Mouse (Mus musculus) v-Abl transformed pro-B cells (cell line): Measurements from ENCODE around the gene Ube2j1.
"Not testable (repeated sequence)": the region's sequence is repeated elsewhere in the genome, so short reads cannot be mapped to it uniquely, and the experiment has no call there.

Experiments
- in situ Hi-C, 2 experiments: fragments of 400-800 bp; cut with MboI; formaldehyde crosslinking; loops; one replicate each; pipeline ENCODE4 v1.15.1; 2025; ENCODE audit not compliant: unreplicated experiment in 2 of 2

The Ube2j1 gene

DNA sequence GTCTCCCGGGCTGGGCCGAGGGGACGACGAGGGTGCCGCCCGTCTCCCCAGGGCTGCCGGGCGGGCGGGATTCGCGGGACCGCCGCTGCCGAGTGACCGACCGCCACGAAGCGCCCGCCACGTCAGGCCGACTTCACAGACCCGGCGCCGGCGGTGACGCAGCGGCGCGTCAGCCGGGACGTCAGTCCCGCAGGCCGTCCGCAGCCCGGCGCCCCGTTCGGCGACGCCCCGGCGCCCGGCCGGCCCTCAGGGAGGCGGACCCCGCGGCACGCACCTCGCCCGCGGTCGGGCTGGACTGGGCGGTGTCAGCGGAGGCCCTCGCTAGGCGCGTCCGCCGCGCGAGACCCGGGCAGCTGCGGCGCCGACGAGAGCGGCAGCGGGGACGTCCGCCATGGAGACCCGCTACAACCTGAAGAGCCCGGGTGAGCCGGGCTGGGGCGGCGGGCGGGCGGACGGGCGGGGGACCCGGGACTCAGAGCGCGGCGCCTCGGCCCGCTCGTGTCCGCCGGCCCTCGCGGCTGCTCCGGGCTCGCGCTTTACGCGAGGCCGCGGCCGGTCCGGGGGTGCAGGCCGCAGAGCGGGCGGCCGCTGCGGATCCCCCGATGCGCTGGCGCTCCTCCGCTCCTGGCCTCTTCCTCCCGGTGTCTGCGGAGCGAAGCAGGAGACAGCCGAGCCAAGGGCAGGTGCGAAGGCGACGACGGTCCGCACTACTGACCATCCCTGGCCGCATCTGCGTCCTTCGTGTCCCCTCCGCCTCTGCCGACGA is at the start of gene Ube2j1:
Ube2j1 (plus strand) TSS at position 222 of the 766 bp plus-strand sequence.
- in situ Hi-C loops: no loop called here

DNA sequence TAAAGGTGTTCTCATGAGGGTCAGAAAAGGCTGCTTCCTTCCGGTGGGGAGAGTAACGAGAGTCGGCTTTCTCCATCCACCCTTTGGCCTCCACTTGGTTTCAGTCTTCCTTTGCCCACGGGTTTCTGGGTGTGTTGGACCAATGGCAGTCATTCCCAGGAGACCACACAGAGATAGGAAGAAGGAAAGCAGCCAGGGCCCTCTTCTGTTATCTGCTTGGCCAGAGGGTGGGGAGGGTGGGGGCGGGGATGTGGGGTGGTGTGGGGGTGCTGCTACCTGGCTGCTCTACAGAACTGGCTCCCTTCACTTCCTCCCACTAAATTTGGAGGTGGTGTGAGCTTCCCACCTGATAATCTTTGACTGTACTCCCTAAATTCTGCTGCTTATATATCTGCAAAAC is 49.6 kb upstream of the Ube2j1 start:
- in situ Hi-C loops: no loop called here

DNA sequence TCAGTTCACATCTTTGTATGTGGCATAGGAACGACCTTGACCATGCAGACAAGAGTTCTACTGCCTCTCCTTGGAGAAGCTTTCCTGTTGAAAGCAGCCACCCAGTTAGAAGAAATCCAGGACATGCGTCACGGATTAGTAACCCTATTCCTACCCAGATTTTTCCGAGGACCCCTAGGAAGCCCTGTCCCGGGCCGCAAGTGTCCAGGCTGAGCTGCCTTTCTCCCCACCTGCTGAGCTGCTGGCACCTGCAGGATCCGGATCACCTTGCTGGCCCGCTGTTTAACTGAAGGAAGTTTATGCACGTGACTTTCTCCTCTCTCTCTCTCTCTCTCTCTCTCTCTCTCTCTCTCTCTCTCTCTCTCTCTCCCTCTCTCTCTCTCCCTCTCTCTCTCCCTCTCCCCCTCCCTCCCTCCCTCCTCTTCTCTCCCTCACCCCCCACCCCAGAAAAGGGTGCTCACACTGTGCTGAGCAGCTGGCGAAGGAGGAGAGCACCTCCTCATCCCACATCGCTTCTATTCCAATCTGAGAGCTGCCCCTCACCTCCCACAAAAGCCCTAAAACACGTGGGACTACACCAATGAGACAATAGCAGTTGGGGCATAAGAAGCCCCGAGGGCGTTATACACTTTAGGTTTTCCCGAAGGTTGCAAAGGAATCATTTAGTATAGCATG is 49.0 kb upstream of the Ube2j1 start:
- in situ Hi-C loops: no loop called here

DNA sequence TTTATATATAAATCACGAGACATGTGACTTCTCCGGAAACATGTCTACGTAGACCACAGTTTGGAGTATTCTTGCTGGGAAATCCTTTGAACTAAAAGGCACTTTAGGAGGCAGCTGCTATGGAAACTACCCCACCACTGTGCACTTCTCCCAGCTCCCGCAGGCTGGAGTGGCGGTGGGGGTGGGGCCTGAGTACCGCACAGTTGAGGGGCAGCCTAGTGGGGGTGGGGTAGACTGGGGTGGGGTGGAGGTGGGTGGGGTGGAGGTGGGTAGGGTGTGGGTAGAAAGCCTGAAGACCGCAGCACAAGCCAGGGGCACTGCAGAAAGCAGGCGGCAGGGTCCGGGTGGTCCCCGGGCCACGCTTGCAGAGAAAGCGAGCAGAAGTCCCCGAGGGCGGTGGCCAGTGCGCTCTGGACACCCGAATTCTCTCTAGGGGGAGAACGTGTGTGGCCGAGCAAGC is 48.5 kb upstream of the Ube2j1 start, which contains the start of gene Rragd:
Rragd (plus strand) TSS at position 322 of the 460 bp plus-strand sequence.
- in situ Hi-C loops: no loop called here

DNA sequence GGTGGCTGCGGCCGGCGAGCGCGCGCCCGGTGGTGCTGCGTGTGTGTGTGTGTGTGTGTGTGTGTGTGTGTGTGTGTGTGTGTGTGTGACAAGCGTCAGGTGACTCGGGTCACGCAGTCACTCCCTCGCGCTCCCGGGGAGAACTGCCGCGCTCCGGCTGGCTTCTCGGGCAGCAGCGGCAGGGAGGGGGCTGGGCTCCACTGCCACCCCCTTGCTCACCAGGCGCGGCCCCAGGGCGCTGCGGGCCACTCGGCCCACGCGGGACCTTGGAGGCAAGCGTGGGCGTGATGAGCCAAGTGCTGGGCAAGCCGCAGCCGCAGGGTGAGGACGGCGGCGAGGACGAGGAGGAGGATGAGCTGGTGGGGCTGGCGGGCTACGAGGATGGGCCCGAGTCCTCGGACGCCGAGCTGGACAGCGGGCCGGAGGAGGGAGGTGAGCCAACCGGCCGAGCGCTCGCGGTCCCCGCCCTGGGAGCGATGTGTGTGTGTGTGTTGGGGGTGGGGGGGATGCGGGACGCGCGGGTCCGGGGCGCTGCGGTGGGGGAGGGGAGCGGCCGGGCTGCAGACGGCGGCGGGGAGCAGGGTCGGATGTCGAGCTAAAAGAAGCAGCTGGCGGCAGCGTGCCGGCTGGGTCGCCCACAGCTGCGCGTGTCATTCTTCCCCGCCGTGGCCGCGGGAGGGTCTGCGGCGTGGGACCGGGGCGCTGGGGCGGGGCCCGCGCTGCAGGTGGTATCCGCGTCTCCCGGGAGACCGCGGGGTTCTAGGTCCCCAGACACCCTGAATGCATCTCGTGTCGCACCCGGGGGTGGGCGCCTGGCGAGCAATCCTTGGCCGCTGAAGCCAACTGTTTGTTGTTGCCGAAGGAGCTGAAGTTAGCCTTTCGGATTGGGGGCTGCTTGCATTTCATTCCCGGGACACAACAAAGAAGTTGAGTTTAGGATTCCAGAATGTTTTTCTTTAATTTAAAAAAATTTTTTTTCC is 47.8 kb upstream of the Ube2j1 start:
- in situ Hi-C loops: no loop called here

DNA sequence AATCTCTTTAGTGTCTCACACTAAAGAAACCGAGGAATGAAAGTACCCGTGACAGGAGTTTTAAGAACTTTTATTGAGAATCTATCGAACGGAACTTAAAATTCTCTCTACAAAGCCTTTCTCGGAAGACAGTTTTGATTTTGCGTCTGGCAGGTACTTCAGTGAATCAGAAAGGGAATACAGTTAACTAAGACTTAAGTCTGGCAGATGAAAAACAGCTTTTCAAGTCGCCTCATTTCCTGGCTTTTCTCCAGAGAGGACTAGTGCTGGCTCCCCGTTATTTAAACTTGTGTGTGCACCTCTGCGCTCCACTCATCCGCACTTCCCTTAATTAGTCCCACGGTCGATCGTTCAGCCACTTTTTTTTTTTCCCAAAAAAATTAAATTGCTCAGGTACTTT is 47.0 kb upstream of the Ube2j1 start:
- in situ Hi-C loops: no loop called here

DNA sequence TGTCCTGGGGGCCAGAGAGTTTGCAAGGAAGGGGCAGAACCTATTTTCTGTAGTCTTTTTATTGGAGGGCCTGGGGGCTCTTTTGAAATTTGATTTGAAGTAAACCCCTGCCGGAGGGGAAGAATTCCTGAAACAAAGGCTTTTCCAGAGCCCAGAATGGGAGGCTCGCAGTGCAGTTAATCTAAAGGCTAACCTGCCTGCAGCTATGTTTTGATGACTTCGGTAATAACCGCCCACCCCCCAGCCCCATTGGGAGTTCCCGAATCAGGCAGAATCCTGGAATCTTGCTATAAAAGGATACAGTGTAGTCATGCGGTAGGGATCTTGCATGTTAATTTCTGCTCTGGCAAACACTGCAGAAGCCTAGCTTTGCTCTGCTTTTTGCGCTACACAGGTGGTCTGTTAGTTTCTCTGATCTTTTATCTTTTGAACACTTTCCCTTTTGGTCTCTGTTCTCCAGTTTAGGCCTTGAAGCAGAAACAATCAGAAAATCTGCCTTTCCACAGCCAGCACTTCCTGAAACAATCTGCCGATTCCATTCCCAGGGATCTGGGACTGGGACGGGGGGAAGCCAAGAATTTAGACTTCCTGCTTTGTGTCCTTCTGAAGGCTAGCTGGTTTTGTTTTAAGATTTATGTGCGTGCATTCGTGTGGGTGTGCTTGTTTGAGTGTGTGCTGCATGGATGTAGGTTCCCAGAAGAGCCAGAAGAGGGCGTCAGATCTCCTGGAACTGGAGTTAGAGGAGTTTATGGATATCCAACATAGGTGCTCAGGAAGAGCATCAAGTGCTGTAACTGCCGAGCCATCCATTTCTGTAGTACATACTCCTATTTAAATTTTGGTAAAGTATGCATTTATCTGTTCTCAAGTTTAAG is 46.2 kb upstream of the Ube2j1 start:
- in situ Hi-C loops: loop anchor here in 1 of 2 experiments (5.0 kb wide), 1 partner anchor 37 kb away; no protein-coding TSS in a partner anchor

DNA sequence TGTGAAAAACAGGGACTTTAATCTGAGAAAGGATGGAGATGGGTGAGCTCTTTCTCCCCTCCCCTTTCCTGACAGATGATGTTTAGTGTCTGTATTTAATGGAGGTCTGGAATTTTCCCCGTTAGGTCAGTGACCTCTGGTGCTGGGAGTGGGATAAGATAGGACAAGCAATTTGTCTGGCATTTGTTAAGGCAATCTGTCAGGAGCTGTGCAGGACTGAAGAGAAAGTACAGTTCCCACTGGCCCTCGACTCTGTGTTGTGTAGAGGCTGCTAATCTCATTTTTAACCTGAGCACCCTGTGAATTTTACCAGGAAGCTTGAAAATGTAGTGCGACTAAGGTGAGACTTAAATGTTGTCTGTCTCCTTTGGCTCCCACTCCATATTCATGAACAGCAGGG is 45.5 kb upstream of the Ube2j1 start:
- in situ Hi-C loops: loop anchor here in 1 of 2 experiments (5.0 kb wide), 1 partner anchor 37 kb away; no protein-coding TSS in a partner anchor

DNA sequence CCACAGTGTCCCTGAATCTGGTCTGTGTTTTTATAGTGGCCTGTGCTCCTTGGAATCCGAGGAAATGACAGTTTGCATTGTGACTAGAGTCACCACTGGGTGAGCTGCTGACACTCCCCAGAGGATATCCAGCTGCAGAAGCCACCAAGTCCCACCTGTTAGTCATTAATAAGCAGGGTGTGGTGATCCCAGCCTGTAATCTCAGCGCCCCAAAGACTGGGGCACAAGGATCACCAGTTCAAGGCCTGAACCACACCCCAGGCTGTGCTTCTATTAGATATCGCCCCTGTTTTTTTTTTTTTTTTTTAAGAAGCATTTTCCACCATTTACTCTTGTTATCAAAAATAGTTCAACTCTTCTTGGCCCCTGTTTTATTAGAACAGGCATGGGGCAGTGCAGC is 44.2 kb upstream of the Ube2j1 start:
- in situ Hi-C loops: loop anchor here in 1 of 2 experiments (5.0 kb wide), 1 partner anchor 35 kb away; no protein-coding TSS in a partner anchor

DNA sequence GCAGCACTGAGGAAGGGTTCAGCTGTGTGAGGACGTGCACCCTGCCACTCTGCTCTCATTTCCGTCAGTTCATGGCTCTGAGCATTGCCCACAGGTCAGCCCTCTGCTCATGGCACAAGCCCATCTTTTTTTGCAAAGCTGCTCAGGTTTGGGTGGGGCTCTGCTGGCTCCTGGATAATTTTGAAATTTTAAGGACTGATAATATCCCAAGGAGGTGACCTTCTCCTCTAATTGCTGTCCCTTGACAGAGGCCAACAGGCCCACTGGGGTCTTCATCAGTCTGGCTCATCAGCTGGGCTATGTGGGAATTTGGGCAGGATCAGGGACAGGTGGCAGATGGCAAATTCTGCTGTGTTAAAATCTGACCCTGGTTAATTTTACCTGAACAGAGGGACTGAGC is 41.9 kb upstream of the Ube2j1 start:
- in situ Hi-C loops: loop anchor here in 1 of 2 experiments (5.0 kb wide), 1 partner anchor 33 kb away; no protein-coding TSS in a partner anchor

DNA sequence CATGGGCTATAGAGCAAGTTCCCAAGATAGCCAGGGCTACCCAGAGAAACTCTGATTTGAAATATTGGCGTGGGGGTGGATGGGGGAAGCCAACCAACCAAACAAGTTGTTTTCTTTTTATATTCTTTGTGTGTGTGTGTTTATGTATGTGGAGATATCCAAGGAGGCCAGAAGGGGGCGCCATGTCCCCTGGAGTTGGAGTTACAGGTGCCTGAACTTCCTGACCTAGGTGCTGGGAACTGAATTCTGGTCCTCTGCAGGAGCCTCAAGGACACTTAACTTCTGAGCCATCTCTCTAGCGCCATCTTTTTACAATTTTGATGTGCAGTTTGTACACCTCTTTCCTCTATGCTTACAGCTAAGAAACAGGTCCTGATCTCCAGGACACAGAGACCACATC is 37.0 kb upstream of the Ube2j1 start:
- in situ Hi-C loops: no loop called here

DNA sequence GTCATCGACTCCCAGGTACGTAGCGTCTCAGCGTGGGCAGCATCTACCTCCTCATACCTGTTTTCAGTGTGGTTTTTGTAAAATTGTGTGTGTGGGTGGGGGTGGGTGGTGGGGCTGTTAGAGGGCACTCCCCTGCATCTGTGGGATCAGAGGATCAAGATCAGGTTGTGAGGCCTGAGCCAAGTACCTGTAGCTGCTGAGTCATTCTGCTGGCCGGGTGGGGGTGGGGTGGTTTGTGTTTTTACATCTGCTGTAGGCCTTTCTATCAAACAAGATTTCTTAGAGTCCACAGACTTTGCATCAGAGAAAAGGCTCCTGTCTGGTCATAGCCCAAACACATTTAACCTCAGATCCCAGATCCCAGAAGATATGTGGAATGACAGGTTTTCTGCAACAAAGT is 35.1 kb upstream of the Ube2j1 start:
- in situ Hi-C loops: no loop called here

DNA sequence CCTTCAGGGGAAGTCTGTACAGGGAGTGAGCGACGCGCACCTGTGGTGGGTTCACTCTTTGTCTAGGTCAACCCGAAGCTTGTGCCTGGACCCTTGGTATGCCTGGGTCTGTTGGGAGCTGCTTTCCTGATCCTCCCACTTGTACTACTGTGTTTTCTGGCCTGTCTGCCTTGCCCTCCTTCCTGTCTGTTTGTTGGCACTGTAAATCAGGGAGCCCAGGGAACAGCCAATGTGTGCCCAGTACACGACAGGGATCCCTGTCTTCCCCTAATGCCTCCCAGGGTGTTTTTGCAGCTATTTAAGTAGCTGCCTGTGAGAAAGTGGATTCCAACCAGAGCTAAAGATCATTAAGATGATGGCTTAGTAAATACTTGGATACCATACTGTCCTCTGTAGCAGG is 33.6 kb upstream of the Ube2j1 start:
- in situ Hi-C loops: no loop called here

DNA sequence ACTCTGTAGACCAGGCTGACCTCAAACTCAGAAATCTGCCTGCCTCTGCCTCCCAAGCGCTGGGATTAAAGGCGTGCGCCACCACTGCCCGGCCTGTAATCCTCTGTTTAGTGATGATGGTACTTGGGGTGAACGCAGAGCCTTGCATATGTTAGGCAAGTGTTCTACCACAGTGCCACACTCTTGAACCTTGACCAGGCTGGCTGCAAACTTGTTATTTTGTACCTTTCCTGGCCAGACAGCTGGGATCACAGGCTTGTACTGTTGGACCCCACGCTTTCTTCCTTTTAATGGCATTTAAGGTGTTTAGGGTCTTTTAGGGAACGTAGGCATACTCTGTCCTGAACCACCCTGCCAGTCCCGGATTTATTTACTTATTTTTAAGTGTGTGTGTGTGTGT is 32.2 kb upstream of the Ube2j1 start:
- in situ Hi-C loops: no loop called here

DNA sequence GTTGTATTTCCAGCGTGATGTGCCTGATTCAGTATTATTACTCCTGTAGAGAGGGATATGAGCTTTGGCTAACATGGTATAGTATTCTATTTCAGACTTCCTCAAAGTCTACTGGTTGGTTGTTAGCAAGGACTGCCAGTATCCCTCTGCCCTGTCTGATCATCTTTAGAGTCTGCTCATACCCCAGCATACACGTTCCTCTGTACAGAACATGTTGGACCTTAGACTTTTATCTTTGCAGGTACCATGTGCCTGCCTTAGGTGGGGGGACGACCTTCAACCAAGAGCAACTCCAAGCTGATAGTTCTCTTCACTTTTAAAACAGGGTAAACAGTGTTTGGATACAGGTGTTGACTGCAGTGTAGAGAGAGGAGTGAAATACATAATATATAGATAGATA is 29.1 kb upstream of the Ube2j1 start:
- in situ Hi-C loops: no loop called here

DNA sequence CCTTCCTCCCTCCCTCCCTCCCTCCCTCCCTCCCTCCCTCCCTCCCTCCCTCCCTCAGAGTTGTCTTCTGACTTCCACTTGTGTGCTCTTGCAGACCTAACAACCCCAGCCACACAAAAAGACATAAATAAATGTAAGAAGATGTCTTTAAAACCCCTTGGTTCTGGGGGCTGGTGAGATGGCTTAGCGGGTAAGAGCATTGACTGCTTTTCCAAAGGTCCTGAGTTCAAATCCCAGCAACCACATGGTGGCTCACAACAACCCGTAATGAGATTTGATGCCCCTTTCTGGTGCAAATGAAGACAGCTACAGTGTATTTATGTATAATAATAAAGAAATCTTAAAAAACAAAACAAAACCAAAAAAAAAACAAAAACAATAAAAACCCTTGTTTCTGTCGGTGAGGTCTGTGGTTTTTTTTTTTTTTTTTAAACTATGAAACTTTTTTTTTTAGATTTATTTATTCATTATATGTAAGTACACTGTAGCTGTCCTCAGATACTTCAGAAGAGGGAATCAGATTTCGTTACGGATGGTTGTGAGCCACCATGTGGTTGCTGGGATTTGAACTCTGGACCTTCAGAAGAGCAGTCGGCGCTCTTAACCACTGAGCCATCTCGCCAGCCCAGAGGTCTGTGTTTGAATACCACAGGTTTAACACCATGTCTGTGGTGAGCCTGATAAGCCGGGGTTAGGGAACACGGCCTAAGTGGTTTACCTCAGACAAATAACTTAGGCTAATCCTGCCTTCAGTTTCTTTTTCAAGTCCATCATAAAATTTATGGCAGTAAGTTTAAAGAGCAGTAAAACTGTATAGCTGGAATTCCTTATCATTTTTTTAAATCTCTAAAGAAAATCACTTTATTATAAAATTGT is 25.4 kb upstream of the Ube2j1 start:
- in situ Hi-C loops: not testable (repeated sequence)

DNA sequence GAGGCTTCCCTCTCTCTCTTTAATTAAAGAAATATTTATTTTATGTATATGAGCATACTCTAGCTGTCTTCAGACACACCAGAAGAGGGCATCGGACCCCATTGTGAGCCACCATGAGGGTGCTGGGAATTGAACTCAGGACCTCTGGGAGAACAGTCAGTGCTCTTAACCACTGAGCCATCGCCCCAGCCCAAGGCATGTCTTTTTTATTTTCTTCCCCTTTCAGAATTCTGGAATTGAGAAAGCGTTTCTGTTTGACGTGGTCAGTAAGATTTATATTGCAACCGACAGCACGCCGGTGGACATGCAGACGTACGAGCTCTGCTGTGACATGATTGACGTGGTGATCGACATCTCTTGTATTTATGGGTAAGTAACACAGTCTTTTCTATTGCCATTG is 24.4 kb upstream of the Ube2j1 start:
- in situ Hi-C loops: no loop called here

DNA sequence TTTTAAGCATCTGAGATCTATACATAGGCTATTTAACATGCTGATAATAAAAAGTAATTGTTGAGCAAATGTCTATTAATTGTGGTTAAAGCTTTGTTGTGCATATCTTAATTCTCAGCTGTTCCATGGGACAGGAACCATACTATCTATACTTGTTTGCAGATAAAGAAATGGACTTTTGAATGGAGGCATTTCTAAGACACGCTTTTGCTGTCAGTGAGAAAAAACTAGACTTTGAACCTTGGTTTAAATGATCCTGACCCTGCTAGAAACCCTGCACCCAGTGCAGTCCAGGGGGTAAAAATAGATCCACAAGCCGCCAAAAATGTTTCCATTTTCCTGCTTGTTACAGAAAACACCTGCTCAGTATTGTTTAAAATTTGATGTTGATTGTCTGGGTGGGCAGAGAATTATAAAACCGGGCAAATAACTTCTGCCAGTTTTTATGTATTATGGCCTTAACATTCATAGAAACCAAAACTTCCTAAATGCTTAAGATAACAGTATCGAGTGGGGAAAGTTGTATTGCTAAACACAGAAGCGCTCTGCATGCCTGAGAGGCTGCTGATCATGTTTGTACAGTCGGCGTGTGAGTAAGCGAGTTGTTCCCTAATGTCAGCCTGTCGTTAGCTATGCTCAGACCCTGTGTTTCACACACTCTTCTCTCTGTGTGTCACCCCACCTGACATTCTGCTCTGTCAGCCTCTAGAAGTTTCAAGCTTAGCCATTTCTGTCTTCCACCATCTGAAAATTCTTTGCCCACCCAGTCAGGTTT is 23.6 kb upstream of the Ube2j1 start:
- in situ Hi-C loops: no loop called here
